Mouse (Mus musculus): ENCODE data around the gene BC051665. TPM values are rescaled to one million over a fixed set of nuclear protein-coding genes. Genes with fewer than 3 reads are reported as not detected.

The BC051665 gene
- total RNA-seq (2021) = not detected
- long read RNA-seq = 0 reads

GRCm38 (mm10) chr13:60786264-60786663 lies at the start of gene BC051665:
Gene BC051665 (minus strand): TSS chr13:60786364.
- no peak for DNase-seq (ENCODE audit: low spot score in 2 of 2)

- DNase-seq (ENCODE audit: low spot score in 2 of 2) = no peak
These were observed 39.9 kb upstream of the BC051665 start for GRCm38 (mm10) chr13:60826052-60826451.

DNA sequence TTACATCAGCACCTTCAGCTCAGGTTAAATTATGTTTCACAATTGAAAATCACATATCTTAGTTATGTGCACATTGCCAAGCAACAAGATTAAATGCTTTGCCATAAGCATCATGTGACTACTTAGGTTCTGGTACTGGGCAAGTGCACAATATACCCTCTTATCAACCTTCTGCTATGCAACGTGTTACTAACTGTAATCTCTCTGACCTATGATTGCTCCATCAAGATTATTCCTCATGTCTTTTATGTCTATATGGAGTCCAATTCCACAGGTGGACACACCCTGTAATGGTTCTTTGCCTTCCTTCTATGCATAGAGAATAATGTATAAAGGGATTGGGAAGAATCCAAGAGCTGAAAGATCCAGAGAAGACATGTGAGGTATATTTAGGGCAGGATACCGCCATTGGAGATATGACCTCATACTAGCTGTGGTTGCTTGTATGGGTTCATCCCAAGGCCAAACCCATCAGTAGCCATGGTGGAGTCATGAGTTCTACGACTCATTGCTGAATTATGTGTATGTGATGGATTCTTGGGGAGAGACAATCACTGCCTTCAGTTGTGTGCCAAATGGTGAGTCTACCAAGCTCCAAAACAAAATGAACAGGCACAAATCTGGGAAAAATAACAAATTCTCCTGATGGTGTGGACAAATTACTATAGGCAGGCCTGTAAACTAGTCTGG lies 34.5 kb upstream of the BC051665 start:
- no peak for DNase-seq (ENCODE audit: low spot score in 2 of 2)

DNA sequence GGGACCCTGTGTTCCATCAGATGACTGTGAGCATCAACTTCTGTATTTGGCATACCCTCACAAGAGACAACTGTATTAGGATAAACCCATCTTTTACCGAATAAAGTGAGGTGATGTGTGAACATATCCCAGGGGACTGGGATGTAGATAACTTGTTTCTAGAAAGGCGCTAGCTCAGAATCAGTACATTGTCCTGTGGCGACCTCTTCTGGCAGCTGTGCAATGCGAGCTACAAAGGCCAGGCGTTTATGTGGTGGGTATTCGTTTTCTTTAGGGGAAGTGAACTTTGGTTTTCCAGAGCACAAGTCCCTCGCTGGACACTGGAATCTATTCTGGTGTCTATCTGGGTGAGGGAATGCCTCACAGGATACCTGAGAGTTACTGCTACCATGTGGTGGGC lies 33.3 kb upstream of the BC051665 start:
- DNase-seq (ENCODE audit: low spot score in 2 of 2) = peak; percentile 51 to 67

- no peak for DNase-seq (ENCODE audit: low spot score in 2 of 2)
These were observed 27.6 kb upstream of the BC051665 start for GRCm38 (mm10) chr13:60813722-60814121.

DNA sequence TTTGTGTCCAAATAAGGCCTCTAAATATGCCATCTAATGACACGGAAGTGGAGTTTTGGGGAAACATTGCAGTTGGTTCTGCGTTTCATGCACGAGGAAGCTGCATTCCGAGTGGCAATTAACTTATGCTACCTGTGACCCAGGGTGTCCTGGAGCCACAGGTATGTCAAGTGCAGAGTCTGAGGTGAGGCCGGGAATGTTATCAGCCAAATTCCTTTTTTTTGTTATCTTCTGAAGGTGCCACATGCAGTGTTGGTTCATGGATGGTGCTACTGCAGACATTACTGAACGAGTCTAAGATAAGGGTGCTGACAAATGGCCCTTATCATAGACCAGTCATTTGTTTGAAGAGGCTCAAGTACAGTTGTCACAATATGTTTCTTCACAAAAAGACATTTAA lies 26.6 kb upstream of the BC051665 start:
- DNase-seq (ENCODE audit: low spot score in 2 of 2) = no peak

DNA sequence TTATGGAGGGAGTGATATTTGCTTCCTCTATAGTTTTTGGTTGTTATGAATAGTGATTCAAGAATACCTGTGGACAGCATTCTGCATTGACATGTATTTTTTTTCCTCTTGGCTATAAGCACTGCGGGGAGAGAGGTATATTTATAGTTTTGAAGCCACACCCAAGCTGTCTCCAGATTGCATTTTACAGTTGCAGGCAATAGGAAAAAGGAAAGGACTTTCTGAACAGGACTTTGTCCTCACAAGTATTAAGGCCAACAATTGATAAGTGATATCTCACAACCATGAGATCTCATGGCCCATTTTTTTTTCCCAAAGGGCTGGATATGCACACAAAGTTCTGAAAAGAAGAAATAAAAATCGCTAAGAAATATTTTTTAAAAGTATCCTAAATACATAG lies 23.5 kb upstream of the BC051665 start:
- no peak for DNase-seq (ENCODE audit: low spot score in 2 of 2)

DNA sequence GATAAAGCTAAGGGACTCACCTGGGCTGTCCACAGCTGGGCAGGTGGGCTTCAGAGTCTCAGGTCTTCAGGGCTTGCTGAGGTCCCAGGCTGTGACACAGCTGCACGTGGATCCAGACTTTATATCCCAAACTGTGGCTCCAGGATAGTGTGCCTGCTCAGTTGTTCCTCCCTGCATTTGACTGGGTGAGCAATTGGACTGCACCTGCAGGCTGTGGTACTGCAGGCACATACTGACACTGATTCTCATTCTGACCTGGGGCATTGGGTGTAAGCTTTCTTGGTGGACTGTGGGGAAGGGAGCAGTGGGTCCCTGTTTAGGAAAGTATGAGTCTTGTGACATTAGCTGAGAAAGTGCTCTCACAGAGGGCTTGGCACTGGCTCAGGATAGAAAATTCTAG lies 16.6 kb upstream of the BC051665 start, which contains the start of gene Ctsll3:
Ctsll3 (minus strand) TSS at position 101 of the 400 bp plus-strand sequence.
- DNase-seq (ENCODE audit: low spot score in 2 of 2) = no peak

GRCm38 (mm10) chr13:60789466-60789865 lies 3.3 kb upstream of the BC051665 start:
- DNase-seq (ENCODE audit: low spot score in 2 of 2) = no peak

DNA sequence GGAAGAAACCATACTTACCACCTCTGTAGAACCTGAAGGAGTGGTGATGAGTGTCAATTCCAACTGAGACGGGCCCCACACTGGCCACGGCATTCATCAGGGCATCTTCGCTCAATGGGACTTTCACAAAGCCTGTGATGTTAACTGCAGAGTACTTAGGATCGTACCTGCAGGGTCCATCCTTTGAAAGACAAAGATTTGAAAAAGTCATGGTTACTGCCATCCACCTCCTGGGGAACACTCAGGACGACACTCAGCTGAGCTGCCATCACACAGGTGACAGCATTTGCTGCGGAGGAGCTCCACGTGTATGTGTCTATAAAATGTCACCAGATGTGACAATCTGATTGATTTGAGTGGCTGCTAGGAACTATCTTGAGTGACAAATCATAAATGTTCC lies 2.9 kb downstream of the BC051665 start:
- no peak for DNase-seq (ENCODE audit: low spot score in 2 of 2)

GRCm38 (mm10) chr13:60780534-60780933 lies 5.6 kb downstream of the BC051665 start:
- no peak for DNase-seq (ENCODE audit: low spot score in 2 of 2)

- DNase-seq (ENCODE audit: low spot score in 2 of 2) = no peak
These were observed 25.0 kb downstream of the BC051665 start for GRCm38 (mm10) chr13:60761161-60761560.

DNA sequence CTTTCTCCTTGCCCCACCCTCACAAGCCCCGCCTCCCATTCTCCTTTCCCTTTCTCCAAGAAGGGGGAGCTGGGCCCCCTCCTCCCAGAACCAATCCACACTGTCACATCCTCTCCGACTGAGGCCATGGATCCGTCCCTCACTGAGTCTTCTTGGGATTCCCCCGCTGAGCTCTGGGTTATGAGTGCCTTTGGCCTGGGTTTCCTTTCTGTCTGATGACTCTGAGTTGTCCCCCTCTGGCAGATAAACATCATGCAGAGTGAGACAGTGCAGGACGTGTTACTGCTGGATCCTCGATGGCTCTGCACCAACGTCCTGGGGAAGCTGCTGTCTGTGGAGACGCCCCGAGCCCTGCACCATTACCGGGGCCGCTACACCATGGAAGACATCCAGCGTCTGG lies 25.8 kb downstream of the BC051665 start:
- no peak for DNase-seq (ENCODE audit: low spot score in 2 of 2)

- DNase-seq (ENCODE audit: low spot score in 2 of 2) = peak; percentile 60 to 72
These were observed 27.0 kb downstream of the BC051665 start for GRCm38 (mm10) chr13:60759136-60759535.

- no peak for DNase-seq (ENCODE audit: low spot score in 2 of 2)
These were observed 28.9 kb downstream of the BC051665 start for GRCm38 (mm10) chr13:60757292-60757691.

GRCm38 (mm10) chr13:60755251-60755650 lies 30.9 kb downstream of the BC051665 start:
- DNase-seq (ENCODE audit: low spot score in 2 of 2) = no peak

GRCm38 (mm10) chr13:60753216-60753615 lies 32.9 kb downstream of the BC051665 start:
- no peak for DNase-seq (ENCODE audit: low spot score in 2 of 2)

GRCm38 (mm10) chr13:60750930-60751329 lies 35.2 kb downstream of the BC051665 start:
- no peak for DNase-seq (ENCODE audit: low spot score in 2 of 2)

DNA sequence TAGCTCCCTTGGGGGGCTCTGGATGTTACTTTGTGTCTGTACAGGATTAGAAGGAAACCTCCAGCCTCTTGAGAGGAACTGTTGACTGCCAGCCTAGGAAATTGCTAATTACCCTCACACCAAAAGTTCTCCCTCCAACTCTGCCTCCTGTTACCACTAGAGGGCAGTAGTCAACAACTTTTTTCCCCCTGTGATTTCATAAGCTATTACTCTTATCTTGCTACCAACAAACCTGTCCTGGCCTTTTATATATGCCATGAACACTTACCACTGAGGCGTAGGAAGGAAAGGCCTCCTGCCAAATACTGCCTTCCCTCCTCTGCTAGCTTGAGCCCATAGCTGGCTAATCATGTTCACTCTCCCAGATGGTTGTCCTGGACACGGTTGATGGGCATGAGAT lies 37.6 kb downstream of the BC051665 start:
- no peak for DNase-seq (ENCODE audit: low spot score in 2 of 2)

- no peak for DNase-seq (ENCODE audit: low spot score in 2 of 2)
These were observed 39.0 kb downstream of the BC051665 start for GRCm38 (mm10) chr13:60747201-60747600.

DNA sequence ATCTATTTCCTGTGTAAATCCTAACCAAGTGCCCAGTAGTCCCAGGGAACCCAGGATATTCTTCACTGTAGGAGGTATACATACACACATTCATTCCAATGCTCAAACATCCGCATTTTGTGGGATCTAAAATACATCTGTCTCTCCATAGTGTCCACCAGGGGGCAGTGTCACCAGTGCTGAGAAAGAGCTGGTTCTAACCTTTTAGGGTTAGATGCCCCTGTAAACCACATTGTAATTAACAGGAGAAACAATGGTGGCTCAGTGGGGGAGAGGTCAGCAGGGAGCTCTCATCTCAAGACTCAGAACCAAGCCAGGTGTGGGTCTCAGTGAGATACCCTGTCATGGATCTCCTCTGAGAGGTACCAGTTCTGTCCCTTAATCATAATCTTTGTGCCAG lies 39.9 kb downstream of the BC051665 start:
- DNase-seq (ENCODE audit: low spot score in 2 of 2) = no peak

DNA sequence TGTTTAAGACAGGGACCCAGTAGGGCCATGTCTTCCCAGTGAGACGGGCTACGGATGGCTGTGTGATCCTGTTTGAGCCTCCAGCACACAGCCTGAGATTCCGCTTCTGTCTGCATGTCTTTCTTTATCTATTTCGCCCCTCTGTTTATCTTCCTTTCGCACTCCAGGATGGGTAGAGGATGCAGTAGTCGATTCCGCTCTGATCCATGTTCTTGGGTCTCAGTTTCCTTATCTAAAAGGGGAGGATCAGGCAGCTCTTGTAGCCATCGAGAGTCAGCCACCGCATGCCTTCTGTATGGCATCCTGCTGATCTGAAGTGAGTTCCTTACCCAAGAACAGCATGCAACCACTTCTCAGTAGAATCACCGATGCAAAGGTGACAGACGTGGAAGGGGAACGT lies 40.8 kb downstream of the BC051665 start:
- no peak for DNase-seq (ENCODE audit: low spot score in 2 of 2)

- no peak for DNase-seq (ENCODE audit: low spot score in 2 of 2)
These were observed 41.4 kb downstream of the BC051665 start for GRCm38 (mm10) chr13:60744736-60745135.
